Mouse (Mus musculus): ENCODE measurements around the gene Tnn. TPM values are rescaled to one million over a fixed set of nuclear protein-coding genes. Genes with fewer than 3 reads are reported as not detected.

Tnn gene
- total RNA-seq, 1 experiment = 0.18 TPM

DNA sequence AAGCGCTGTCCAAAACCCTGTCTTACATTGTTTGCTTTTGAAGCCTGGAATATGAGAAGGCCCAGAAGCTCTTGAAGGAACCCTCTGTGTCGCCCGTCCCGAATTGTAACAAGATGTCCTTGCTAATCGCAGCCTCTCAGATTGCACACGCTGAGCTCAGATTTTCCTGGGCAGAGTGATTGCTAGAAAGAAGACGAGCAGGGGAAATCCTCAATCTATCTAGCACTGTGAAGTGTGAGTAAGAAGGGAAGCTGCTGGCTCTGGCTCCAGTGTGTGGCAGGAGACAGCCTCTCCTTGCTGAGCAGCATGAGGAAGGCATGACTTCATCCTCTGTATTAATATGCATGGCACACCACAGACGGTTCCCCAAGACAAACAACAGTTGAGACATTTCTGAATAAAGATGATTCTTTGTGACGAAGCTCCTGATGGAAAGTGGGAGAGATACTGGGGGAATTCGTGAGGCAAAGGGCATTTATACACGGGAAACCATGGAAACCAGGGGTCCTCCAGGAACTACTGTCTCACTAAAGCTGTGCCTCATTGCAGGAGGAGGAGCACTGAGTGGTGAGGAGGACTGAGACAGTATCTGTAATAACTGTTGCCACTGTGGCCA is 4.0 kb downstream of the Tnn start:
- in situ Hi-C loops (cut with MboI; ENCODE audit: low sequenced_read_pairs in 2 of 2, unreplicated experiment in 2 of 2) = no loop called here
- Histone ChIP-seq H3K36me3 (ENCODE audit: control insufficient read depth, insufficient read depth, low read length, poor library complexity, severe bottlenecking) (no peaks in the 10 kb centered on the region), H3K9me3 (ENCODE audit: control insufficient read depth, insufficient read depth, low read depth, low read length) (no peaks in the 10 kb centered on the region), H3K27ac (ENCODE audit: insufficient read depth, low read depth, low read length, poor library complexity, severe bottlenecking) (no peak overlapping the region), H3K9ac (ENCODE audit: insufficient read depth, low read depth, low read length, poor library complexity, severe bottlenecking) (no peak overlapping the region), H3K4me3 (ENCODE audit: insufficient read depth in 1 of 2, low read depth in 1 of 2, low read length in 2 of 2, poor library complexity in 1 of 2, severe bottlenecking in 1 of 2) (no peak overlapping the region), H3K4me1 (ENCODE audit: control insufficient read depth in 2 of 2, insufficient read depth in 2 of 2, low read length in 2 of 2, poor library complexity in 1 of 2) (peaks cover 0 to 14% of the 10 kb centered on the region in 2 experiments; a peak in 1 of 4 replicates)
- no peak for TF ChIP-seq HCFC1 (IDR thresholded peaks at IDR 0.05; ENCODE audit: borderline replicate concordance, insufficient read depth, low read length)
- TF ChIP-seq ZNF384 (IDR thresholded peaks at IDR 0.05; ENCODE audit: low read depth, low read length) = no peak
- no peak for TF ChIP-seq CHD2 (IDR thresholded peaks at IDR 0.05; ENCODE audit: low read depth, low read length)
- DNase-seq (ENCODE audit: low read depth, low spot score) = no peak

DNA sequence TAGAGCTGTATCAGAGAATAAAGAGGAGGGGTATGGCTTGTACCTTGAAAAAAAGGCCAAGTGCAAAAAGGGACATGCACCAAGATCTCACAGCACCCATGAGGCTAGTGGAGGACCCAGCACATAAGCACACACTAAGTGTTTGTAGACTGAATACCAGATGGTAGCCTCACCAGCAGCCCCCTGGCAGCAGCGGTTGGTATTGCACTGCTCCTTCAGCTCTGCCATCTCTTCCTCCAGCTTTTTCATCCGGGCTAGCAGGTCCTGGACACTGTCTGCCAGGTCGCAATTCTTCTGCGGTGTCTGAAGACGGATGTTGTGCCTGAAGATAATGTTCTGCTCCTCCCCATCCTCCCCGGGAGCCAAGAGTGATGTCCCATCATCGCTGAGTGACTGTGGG is 6.1 kb downstream of the Tnn start:
- Histone ChIP-seq H3K27ac (ENCODE audit: insufficient read depth, low read depth, low read length, poor library complexity, severe bottlenecking) (no peak overlapping the region), H3K36me3 (ENCODE audit: control insufficient read depth, insufficient read depth, low read length, poor library complexity, severe bottlenecking) (no peaks in the 10 kb centered on the region), H3K4me3 (ENCODE audit: insufficient read depth in 1 of 2, low read depth in 1 of 2, low read length in 2 of 2, poor library complexity in 1 of 2, severe bottlenecking in 1 of 2) (no peak overlapping the region), H3K9me3 (ENCODE audit: control insufficient read depth, insufficient read depth, low read depth, low read length) (no peaks in the 10 kb centered on the region), H3K9ac (ENCODE audit: insufficient read depth, low read depth, low read length, poor library complexity, severe bottlenecking) (no peak overlapping the region), H3K4me1 (ENCODE audit: control insufficient read depth in 2 of 2, insufficient read depth in 2 of 2, low read length in 2 of 2, poor library complexity in 1 of 2) (peaks cover 0 to 14% of the 10 kb centered on the region in 2 experiments; a peak in 1 of 4 replicates)
- in situ Hi-C loops (cut with MboI; ENCODE audit: low sequenced_read_pairs in 2 of 2, unreplicated experiment in 2 of 2) = no loop called here
- no peak for DNase-seq (ENCODE audit: low read depth, low spot score)
- no peak for TF ChIP-seq ZNF384 (IDR thresholded peaks at IDR 0.05; ENCODE audit: low read depth, low read length)
- no peak for TF ChIP-seq HCFC1 (IDR thresholded peaks at IDR 0.05; ENCODE audit: borderline replicate concordance, insufficient read depth, low read length)
- TF ChIP-seq MAFK (IDR thresholded peaks at IDR 0.05; ENCODE audit: insufficient read depth, low read depth, low read length) = no peak
- TF ChIP-seq ZC3H11A (IDR thresholded peaks at IDR 0.05; ENCODE audit: borderline replicate concordance, low read depth, low read length) = no peak
- TF ChIP-seq CHD2 (IDR thresholded peaks at IDR 0.05; ENCODE audit: low read depth, low read length) = no peak

- Histone ChIP-seq H3K36me3 (ENCODE audit: control insufficient read depth, insufficient read depth, low read length, poor library complexity, severe bottlenecking) (no peaks in the 10 kb centered on the region), H3K4me3 (ENCODE audit: insufficient read depth in 1 of 2, low read depth in 1 of 2, low read length in 2 of 2, poor library complexity in 1 of 2, severe bottlenecking in 1 of 2) (peak overlapping the region; percentile 58 to 62), H3K4me1 (ENCODE audit: control insufficient read depth in 2 of 2, insufficient read depth in 2 of 2, low read length in 2 of 2, poor library complexity in 1 of 2) (peaks cover 0 to 14% of the 10 kb centered on the region in 2 experiments; a peak in 1 of 4 replicates), H3K9ac (ENCODE audit: insufficient read depth, low read depth, low read length, poor library complexity, severe bottlenecking) (peak overlapping the region; percentile 24), H3K27ac (ENCODE audit: insufficient read depth, low read depth, low read length, poor library complexity, severe bottlenecking) (no peak overlapping the region), H3K9me3 (ENCODE audit: control insufficient read depth, insufficient read depth, low read depth, low read length) (no peaks in the 10 kb centered on the region)
- TF ChIP-seq CHD2 (IDR thresholded peaks at IDR 0.05; ENCODE audit: low read depth, low read length) (no peak), MAFK (IDR thresholded peaks at IDR 0.05; ENCODE audit: insufficient read depth, low read depth, low read length) (no peak)
- no peak for DNase-seq (ENCODE audit: low read depth, low spot score)
- in situ Hi-C loops (cut with MboI; ENCODE audit: low sequenced_read_pairs in 2 of 2, unreplicated experiment in 2 of 2) = no loop called here
These were observed 7.8 kb downstream of the Tnn start for GRCm38 (mm10) chr1:160145606-160146005.

DNA sequence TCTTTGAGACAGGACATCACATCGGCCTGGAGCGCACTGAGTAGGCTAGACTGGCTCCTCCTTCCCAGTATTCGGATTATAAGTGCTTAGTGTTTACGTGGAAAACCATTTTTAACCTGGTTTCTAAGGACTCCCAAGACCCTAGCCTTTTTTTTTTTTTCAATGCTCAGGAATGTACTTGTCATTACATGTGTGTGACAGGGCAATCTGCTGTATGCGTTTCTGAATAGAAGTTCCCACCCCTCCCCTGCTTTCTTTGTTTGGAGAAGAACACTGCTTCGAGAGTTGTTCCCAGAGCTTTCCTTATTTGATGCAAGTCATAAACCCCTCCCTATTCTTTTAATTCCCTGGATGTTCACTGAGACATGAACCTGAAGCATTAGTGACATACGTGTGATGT is 9.0 kb downstream of the Tnn start:
- peaks cover 0 to 14% of the 10 kb centered on the region in 2 experiments; a peak in 1 of 4 replicates for H3K4me1 ChIP-seq (ENCODE audit: control insufficient read depth in 2 of 2, insufficient read depth in 2 of 2, low read length in 2 of 2, poor library complexity in 1 of 2)
- H3K36me3 ChIP-seq (ENCODE audit: control insufficient read depth, insufficient read depth, low read length, poor library complexity, severe bottlenecking) = no peaks in the 10 kb centered on the region
- TF ChIP-seq ZNF384 (IDR thresholded peaks at IDR 0.05; ENCODE audit: low read depth, low read length) (peak; percentile 55; the same call in 1 of the 2 replicates), HCFC1 (IDR thresholded peaks at IDR 0.05; ENCODE audit: borderline replicate concordance, insufficient read depth, low read length) (no peak), CHD2 (IDR thresholded peaks at IDR 0.05; ENCODE audit: low read depth, low read length) (no peak), MAFK (IDR thresholded peaks at IDR 0.05; ENCODE audit: insufficient read depth, low read depth, low read length) (no peak)
- no peak overlapping the region for H3K4me3 ChIP-seq (ENCODE audit: insufficient read depth in 1 of 2, low read depth in 1 of 2, low read length in 2 of 2, poor library complexity in 1 of 2, severe bottlenecking in 1 of 2)
- DNase-seq (ENCODE audit: low read depth, low spot score) = no peak
- H3K27ac ChIP-seq (ENCODE audit: insufficient read depth, low read depth, low read length, poor library complexity, severe bottlenecking) = no peak overlapping the region
- H3K9me3 ChIP-seq (ENCODE audit: control insufficient read depth, insufficient read depth, low read depth, low read length) = no peaks in the 10 kb centered on the region
- in situ Hi-C loops (cut with MboI; ENCODE audit: low sequenced_read_pairs in 2 of 2, unreplicated experiment in 2 of 2) = no loop called here
- no peak overlapping the region for H3K9ac ChIP-seq (ENCODE audit: insufficient read depth, low read depth, low read length, poor library complexity, severe bottlenecking)

GRCm38 (mm10) chr1:160136362-160136890 is 17.0 kb downstream of the Tnn start:
- Histone ChIP-seq H3K9ac (ENCODE audit: insufficient read depth, low read depth, low read length, poor library complexity, severe bottlenecking) (no peak overlapping the region), H3K36me3 (ENCODE audit: control insufficient read depth, insufficient read depth, low read length, poor library complexity, severe bottlenecking) (no peaks in the 10 kb centered on the region), H3K9me3 (ENCODE audit: control insufficient read depth, insufficient read depth, low read depth, low read length) (no peaks in the 10 kb centered on the region), H3K27ac (ENCODE audit: insufficient read depth, low read depth, low read length, poor library complexity, severe bottlenecking) (no peak overlapping the region), H3K4me3 (ENCODE audit: insufficient read depth in 1 of 2, low read depth in 1 of 2, low read length in 2 of 2, poor library complexity in 1 of 2, severe bottlenecking in 1 of 2) (no peak overlapping the region), H3K4me1 (ENCODE audit: control insufficient read depth in 2 of 2, insufficient read depth in 2 of 2, low read length in 2 of 2, poor library complexity in 1 of 2) (no peaks in the 10 kb centered on the region)
- in situ Hi-C loops (cut with MboI; ENCODE audit: low sequenced_read_pairs in 2 of 2, unreplicated experiment in 2 of 2) = no loop called here
- DNase-seq (ENCODE audit: low read depth, low spot score) = no peak
- TF ChIP-seq HCFC1 (IDR thresholded peaks at IDR 0.05; ENCODE audit: borderline replicate concordance, insufficient read depth, low read length) = no peak
- no peak for TF ChIP-seq ZNF384 (IDR thresholded peaks at IDR 0.05; ENCODE audit: low read depth, low read length)
- TF ChIP-seq MAFK (IDR thresholded peaks at IDR 0.05; ENCODE audit: insufficient read depth, low read depth, low read length) = no peak
- TF ChIP-seq CHD2 (IDR thresholded peaks at IDR 0.05; ENCODE audit: low read depth, low read length) = no peak
- no peak for TF ChIP-seq ZC3H11A (IDR thresholded peaks at IDR 0.05; ENCODE audit: borderline replicate concordance, low read depth, low read length)
